Mouse (Mus musculus): ENCODE measurements around the gene Prr36. TPM values are rescaled to one million over a fixed set of nuclear protein-coding genes. Genes with fewer than 3 reads are reported as not detected.

Gene Prr36
- polyA plus RNA-seq, 1 experiment from 2014 or later: 47.7 TPM

DNA sequence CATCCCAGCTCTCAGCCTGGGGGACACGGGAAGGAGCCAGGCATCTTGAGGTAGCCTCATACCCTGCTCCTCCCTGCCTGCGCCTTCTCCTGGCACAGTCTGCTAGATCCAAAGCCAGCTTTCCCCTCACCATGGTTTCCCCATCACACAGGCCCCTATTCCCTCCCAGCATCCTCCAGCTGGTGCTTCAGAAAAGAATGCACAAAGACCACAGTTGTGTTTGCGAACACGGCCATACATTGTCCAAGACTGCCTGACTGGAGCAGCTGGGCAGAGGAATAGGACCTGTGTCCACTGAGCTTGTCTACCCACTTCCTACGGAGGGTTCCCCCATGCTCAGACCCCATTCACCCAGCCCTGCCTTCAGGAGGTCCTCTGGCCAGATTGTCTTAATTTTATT, 25.0 kb downstream of the Prr36 start:
- Histone ChIP-seq H3K4me2 (ENCODE audit: low read length) (no peak overlapping the region), H3K9me3 (ENCODE audit: control insufficient read depth, low read length) (no peaks in the 10 kb centered on the region), H3K36me3 (ENCODE audit: control insufficient read depth, insufficient read depth) (peaks cover 16% of the 10 kb centered on the region; the same call in 1 of the 2 replicates), H3K27me3 (replicated peaks; ENCODE audit: control insufficient read depth, insufficient read depth, low read length) (no peaks in the 10 kb centered on the region), H3K9ac (replicated peaks; ENCODE audit: low read depth, low read length) (no peak overlapping the region), H3K4me3 (replicated peaks; ENCODE audit: low read length) (no peak overlapping the region), H3K27ac (ENCODE audit: low read length) (peak overlapping the region; percentile 68), H3K4me1 (replicated peaks; ENCODE audit: control insufficient read depth, insufficient read depth, low read length) (peaks cover 16% of the 10 kb centered on the region)
- WGBS: 31% methylated on average over 5 of the region's 5 CpGs
- ATAC-seq: peak; percentile 66

DNA sequence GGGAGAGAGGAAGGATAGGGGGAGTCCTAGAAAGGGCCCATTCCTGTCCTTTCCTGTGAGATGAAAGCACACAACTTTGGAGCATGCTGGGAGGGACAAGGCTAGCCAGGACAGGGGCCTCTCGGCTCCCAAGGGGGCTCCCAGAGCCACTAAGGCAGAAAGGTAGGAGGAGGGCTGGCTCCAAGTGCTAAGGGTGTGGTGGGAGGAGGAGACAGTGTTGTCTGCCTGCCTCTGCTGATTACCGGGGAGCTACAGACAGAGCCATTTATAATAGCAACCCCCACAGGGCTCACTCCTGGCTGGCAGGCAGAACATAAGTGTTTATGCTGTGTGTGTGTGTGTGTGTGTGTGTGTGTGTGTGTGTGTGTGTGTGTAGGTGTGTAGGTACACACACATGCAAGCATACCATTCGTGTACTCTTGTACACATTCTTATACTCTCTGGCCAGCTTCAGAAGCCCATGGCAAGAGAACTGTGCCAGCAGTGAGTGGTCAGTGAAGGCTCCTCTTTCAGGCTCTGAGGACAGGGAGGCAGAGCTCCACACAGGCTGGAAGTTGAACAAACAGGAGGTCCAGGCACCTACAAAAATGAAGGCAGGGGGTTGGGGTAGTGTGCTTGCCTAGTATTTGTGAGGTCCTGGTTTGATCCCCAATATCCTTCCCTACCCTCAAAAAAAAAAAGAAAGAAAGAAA, 28.1 kb downstream of the Prr36 start:
- H3K36me3 ChIP-seq (ENCODE audit: control insufficient read depth, insufficient read depth): peaks cover 34% of the 10 kb centered on the region

DNA sequence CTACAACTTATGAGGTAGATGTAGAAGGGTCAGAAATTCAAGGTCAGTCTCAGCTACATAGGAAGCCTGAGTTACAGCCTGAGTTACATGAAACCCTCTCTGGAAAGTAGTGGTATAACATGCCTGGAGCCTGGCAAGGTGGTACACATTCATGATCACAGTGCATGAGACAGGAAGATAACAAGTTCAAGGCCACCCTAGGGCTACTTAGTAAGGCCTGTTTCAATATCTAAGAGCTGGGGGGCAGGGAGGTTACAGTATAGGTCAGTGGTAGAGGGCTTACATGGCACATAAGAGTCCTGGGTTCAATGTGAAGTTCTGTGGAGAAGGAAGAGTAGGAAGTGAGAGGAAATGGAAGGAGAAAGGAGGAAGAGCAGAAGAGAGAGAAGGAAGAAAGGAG, 28.7 kb downstream of the Prr36 start:
- H3K27me3 ChIP-seq (replicated peaks; ENCODE audit: control insufficient read depth, insufficient read depth, low read length): no peaks in the 10 kb centered on the region
- H3K27ac ChIP-seq (ENCODE audit: low read length): no peak overlapping the region
- no peak overlapping the region for H3K4me2 ChIP-seq (ENCODE audit: low read length)
- H3K9ac ChIP-seq (replicated peaks; ENCODE audit: low read depth, low read length): no peak overlapping the region
- H3K4me3 ChIP-seq (replicated peaks; ENCODE audit: low read length): no peak overlapping the region
- H3K9me3 ChIP-seq (ENCODE audit: control insufficient read depth, low read length): no peaks in the 10 kb centered on the region
- no peak for ATAC-seq
- peaks cover 16% of the 10 kb centered on the region for H3K4me1 ChIP-seq (replicated peaks; ENCODE audit: control insufficient read depth, insufficient read depth, low read length)
- H3K36me3 ChIP-seq (ENCODE audit: control insufficient read depth, insufficient read depth): peaks cover 36% of the 10 kb centered on the region

More for the DNA sequence above, 28.1 kb downstream of the Prr36 start:
- WGBS: 37% methylated on average over 3 of the region's 3 CpGs
- ATAC-seq: no peak
- H3K4me1 ChIP-seq (replicated peaks; ENCODE audit: control insufficient read depth, insufficient read depth, low read length): peaks cover 16% of the 10 kb centered on the region
- H3K9ac ChIP-seq (replicated peaks; ENCODE audit: low read depth, low read length): no peak overlapping the region
- H3K4me3 ChIP-seq (replicated peaks; ENCODE audit: low read length): no peak overlapping the region
- no peak overlapping the region for H3K4me2 ChIP-seq (ENCODE audit: low read length)
- H3K27me3 ChIP-seq (replicated peaks; ENCODE audit: control insufficient read depth, insufficient read depth, low read length): no peaks in the 10 kb centered on the region
- no peak overlapping the region for H3K27ac ChIP-seq (ENCODE audit: low read length)
- no peaks in the 10 kb centered on the region for H3K9me3 ChIP-seq (ENCODE audit: control insufficient read depth, low read length)

DNA sequence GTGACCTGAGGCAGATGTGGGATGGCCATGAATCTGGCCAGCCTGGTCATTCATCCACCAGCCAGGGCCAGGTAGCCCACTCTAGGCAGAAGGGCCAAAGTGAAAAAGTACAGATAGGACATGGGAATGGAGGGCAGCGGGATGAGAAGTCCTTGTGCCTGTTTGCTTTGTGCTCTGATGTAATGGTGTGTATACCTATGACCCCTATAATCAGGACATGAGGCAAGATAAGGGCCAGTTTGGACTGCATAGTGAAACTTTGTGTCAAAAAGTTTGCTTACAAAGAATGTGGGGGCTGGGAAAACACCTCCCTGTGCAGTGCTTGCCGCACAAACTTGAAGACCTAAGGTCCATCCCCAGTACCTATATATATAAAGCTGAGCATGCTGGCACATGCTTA, 31.1 kb downstream of the Prr36 start:
- no peak for ATAC-seq
- H3K4me1 ChIP-seq (replicated peaks; ENCODE audit: control insufficient read depth, insufficient read depth, low read length): no peaks in the 10 kb centered on the region
- no peak overlapping the region for H3K4me3 ChIP-seq (replicated peaks; ENCODE audit: low read length)
- WGBS: 97% methylated on average over 2 of the region's 2 CpGs
- no peak overlapping the region for H3K9ac ChIP-seq (replicated peaks; ENCODE audit: low read depth, low read length)
- no peak overlapping the region for H3K4me2 ChIP-seq (ENCODE audit: low read length)
- H3K36me3 ChIP-seq (ENCODE audit: control insufficient read depth, insufficient read depth): peaks cover 35% of the 10 kb centered on the region
- H3K9me3 ChIP-seq (ENCODE audit: control insufficient read depth, low read length): no peaks in the 10 kb centered on the region
- H3K27me3 ChIP-seq (replicated peaks; ENCODE audit: control insufficient read depth, insufficient read depth, low read length): no peaks in the 10 kb centered on the region
- H3K27ac ChIP-seq (ENCODE audit: low read length): no peak overlapping the region

DNA sequence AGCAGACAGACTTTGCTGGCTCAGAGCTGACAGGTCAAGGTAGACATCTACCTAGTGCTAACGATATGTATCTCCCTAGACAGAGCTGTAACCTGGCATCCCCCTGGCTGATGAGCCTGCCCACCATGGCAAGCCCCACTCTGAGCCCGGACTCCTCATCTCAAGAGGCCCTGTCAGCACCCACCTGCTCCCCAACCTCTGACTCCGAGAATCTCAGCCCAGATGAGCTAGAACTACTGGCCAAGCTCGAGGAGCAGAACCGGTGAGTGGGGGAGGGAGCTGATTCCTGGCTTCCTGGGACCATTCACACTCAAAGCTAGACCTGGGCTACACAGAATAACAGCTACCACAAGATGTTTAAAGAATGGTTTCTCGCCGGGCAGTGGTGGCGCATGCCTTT, 33.9 kb downstream of the Prr36 start:
- WGBS: 82% methylated on average over 8 of the region's 8 CpGs
- peaks cover 29% of the 10 kb centered on the region for H3K36me3 ChIP-seq (ENCODE audit: control insufficient read depth, insufficient read depth)

DNA sequence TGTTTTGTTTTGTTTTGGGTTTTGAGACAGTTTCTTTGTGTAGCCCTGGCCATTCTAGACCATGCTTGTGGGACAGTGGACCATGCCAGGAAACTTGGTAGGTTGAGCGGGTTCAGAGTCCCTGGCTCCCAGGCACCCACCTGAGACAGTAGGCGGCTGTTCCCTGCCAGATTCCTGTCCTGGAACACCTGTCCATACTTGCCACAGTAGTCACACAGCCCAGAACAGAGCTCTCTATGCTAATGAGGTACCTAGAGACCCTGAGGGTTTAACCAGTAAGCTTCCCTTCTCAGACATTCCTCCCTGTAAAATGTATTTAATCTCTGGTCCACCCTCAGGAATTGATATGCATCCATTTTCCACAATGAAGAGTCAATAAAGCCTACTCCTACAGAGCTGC, 43.2 kb downstream of the Prr36 start:
- no peaks in the 10 kb centered on the region for H3K27me3 ChIP-seq (replicated peaks; ENCODE audit: control insufficient read depth, insufficient read depth, low read length)
- H3K36me3 ChIP-seq (ENCODE audit: control insufficient read depth, insufficient read depth): peaks cover 15% of the 10 kb centered on the region
- no peak overlapping the region for H3K27ac ChIP-seq (ENCODE audit: low read length)
- 57% methylated on average over 2 of the region's 2 CpGs for WGBS
- no peak for ATAC-seq
- peaks cover 15% of the 10 kb centered on the region for H3K4me1 ChIP-seq (replicated peaks; ENCODE audit: control insufficient read depth, insufficient read depth, low read length)
- no peak overlapping the region for H3K9ac ChIP-seq (replicated peaks; ENCODE audit: low read depth, low read length)
- no peaks in the 10 kb centered on the region for H3K9me3 ChIP-seq (ENCODE audit: control insufficient read depth, low read length)
- no peak overlapping the region for H3K4me3 ChIP-seq (replicated peaks; ENCODE audit: low read length)
- no peak overlapping the region for H3K4me2 ChIP-seq (ENCODE audit: low read length)

More for the DNA sequence above, 33.9 kb downstream of the Prr36 start:
- H3K4me1 ChIP-seq (replicated peaks; ENCODE audit: control insufficient read depth, insufficient read depth, low read length): no peaks in the 10 kb centered on the region
- H3K4me3 ChIP-seq (replicated peaks; ENCODE audit: low read length): no peak overlapping the region
- no peaks in the 10 kb centered on the region for H3K9me3 ChIP-seq (ENCODE audit: control insufficient read depth, low read length)
- no peaks in the 10 kb centered on the region for H3K27me3 ChIP-seq (replicated peaks; ENCODE audit: control insufficient read depth, insufficient read depth, low read length)
- H3K27ac ChIP-seq (ENCODE audit: low read length): no peak overlapping the region
- H3K4me2 ChIP-seq (ENCODE audit: low read length): no peak overlapping the region
- no peak for ATAC-seq
- H3K9ac ChIP-seq (replicated peaks; ENCODE audit: low read depth, low read length): no peak overlapping the region

DNA sequence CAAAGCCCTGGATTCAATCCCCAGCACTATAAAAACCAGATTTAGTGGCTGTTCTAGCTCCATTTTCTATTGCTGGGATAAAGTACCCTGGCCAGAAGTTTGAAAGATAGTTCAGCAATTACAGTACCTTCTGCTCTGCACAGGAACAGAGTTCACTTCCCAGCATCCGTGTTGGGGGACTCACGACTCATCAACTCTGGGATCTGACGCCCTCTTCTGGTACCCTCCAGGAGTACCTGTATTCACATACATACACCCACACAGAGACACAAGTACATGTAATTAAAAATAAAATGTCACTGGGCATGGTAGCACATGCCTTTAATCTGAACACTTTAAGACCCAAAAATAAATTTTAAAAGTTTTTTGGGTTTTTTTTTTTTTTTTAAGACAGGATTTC, 44.8 kb downstream of the Prr36 start:
- ATAC-seq: no peak
- Histone ChIP-seq H3K4me2 (ENCODE audit: low read length) (no peak overlapping the region), H3K9ac (replicated peaks; ENCODE audit: low read depth, low read length) (no peak overlapping the region), H3K4me1 (replicated peaks; ENCODE audit: control insufficient read depth, insufficient read depth, low read length) (peaks cover 30% of the 10 kb centered on the region), H3K27me3 (replicated peaks; ENCODE audit: control insufficient read depth, insufficient read depth, low read length) (no peaks in the 10 kb centered on the region), H3K4me3 (replicated peaks; ENCODE audit: low read length) (no peak overlapping the region), H3K36me3 (ENCODE audit: control insufficient read depth, insufficient read depth) (peaks cover 13% of the 10 kb centered on the region), H3K9me3 (ENCODE audit: control insufficient read depth, low read length) (no peaks in the 10 kb centered on the region), H3K27ac (ENCODE audit: low read length) (no peak overlapping the region)
- 80% methylated on average over 3 of the region's 3 CpGs for WGBS

DNA sequence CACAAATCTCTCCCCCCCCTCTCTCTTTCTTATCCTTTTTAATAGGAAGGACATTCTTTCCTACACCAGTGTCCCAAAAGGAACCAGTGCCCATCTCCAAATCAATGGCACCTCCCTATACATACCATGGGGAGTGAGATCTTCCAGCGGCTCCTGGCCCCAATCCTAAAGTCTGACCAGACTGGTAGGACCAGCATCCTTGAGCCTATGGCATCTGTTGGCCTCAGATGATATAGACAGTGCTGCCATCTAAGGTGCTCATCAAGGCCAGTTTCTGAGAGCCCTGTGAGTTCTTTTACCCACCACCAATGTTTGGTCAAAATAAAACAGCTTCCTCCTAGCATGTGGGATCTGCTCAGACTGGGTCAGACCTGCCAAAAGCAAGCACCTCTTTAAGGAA, 49.3 kb downstream of the Prr36 start:
- no peaks in the 10 kb centered on the region for H3K27me3 ChIP-seq (replicated peaks; ENCODE audit: control insufficient read depth, insufficient read depth, low read length)
- no peak overlapping the region for H3K4me3 ChIP-seq (replicated peaks; ENCODE audit: low read length)
- H3K9ac ChIP-seq (replicated peaks; ENCODE audit: low read depth, low read length): no peak overlapping the region
- H3K4me1 ChIP-seq (replicated peaks; ENCODE audit: control insufficient read depth, insufficient read depth, low read length): peaks cover 39% of the 10 kb centered on the region
- 87% methylated on average over 1 of the region's 1 CpGs for WGBS
- peak overlapping the region; percentile 61 for H3K4me2 ChIP-seq (ENCODE audit: low read length)
- no peak overlapping the region for H3K27ac ChIP-seq (ENCODE audit: low read length)
- no peaks in the 10 kb centered on the region for H3K9me3 ChIP-seq (ENCODE audit: control insufficient read depth, low read length)
- ATAC-seq: no peak
- H3K36me3 ChIP-seq (ENCODE audit: control insufficient read depth, insufficient read depth): peaks cover 3% of the 10 kb centered on the region; the same call in 1 of the 2 replicates

DNA sequence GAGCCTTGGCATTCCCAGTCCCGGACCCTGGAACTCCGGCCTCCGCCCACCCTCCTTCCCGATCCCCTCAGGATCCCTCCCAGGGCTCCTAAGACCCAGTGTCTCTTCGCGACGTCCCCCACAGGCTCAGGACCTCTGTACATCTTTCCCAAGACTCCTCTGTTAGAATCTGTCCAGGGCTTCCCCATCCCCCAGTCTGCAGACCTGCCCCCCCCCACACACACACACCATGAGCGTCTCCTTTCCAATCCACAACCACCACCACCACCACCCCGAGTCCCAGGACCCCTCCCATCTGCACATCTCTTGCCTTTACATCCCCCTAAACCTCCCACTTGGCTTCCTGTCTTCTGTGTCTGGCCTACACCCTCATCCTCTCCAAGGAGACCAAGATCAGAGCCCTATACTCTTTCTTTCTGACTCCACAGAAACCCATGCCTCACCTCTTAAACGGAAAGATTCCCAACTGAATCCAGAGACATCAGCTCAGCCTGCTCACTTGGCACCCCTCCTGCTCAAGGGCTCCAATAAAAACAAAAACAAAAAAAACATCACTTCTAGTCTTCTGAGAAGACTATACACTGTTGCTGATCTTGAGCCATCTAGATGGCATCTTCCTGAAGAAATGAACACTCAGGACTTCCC, 50.3 kb downstream of the Prr36 start:
- Histone ChIP-seq H3K27ac (ENCODE audit: low read length) (peak overlapping the region; percentile 23; the same call in 1 of the 2 replicates), H3K27me3 (replicated peaks; ENCODE audit: control insufficient read depth, insufficient read depth, low read length) (no peaks in the 10 kb centered on the region), H3K36me3 (ENCODE audit: control insufficient read depth, insufficient read depth) (peaks cover 3% of the 10 kb centered on the region; the same call in 1 of the 2 replicates), H3K9ac (replicated peaks; ENCODE audit: low read depth, low read length) (peak overlapping the region; percentile 94), H3K4me3 (replicated peaks; ENCODE audit: low read length) (peak overlapping the region; percentile 94), H3K4me2 (ENCODE audit: low read length) (peak overlapping the region; percentile 61), H3K4me1 (replicated peaks; ENCODE audit: control insufficient read depth, insufficient read depth, low read length) (peaks cover 39% of the 10 kb centered on the region), H3K9me3 (ENCODE audit: control insufficient read depth, low read length) (no peaks in the 10 kb centered on the region)
- peak; percentile 1; the same call in 1 of the 2 replicates for ATAC-seq
- 7% methylated on average over 10 of the region's 10 CpGs for WGBS
